Mouse (Mus musculus) MEL (cell line): ENCODE results near the gene Gatb. TPM values are rescaled to one million over a fixed set of nuclear protein-coding genes. Genes with fewer than 3 reads are reported as not detected.

Source experiments
- DNase-seq: peaks from one replicate; pipeline ENCODE4 v3.0.0; 2011; ENCODE audit warnings: low read depth, low spot score
- H3K27ac ChIP-seq: 2 replicates; pipeline ENCODE4 v1.5.1; 2012; ENCODE audit warnings: low read depth, mild to moderate bottlenecking, control low read depth, low read length, moderate library complexity; ENCODE audit not compliant: control insufficient read depth
- H3K27me3 ChIP-seq, 2 experiments: fragments of 150-350 bp in 1 of 2; sonication (generic) in 1 of 2; 2 replicates each; pipeline ENCODE4 v1.6.1; 2012; ENCODE audit warnings: low read length in 2 of 2, mild to moderate bottlenecking in 2 of 2, improper control_type of control experiment in 1 of 2, moderate library complexity in 1 of 2; ENCODE audit not compliant: insufficient read depth in 2 of 2, control insufficient read depth in 1 of 2
- H3K36me3 ChIP-seq, 2 experiments: 2 replicates each; pipeline ENCODE4 v1.6.1; 2012 to 2014; ENCODE audit warnings: low read length in 2 of 2, improper control_type of control experiment in 1 of 2, inconsistent platforms in 1 of 2, mild to moderate bottlenecking in 1 of 2; ENCODE audit not compliant: insufficient read depth in 2 of 2, control insufficient read depth in 1 of 2
- H3K4me1 ChIP-seq, 2 experiments: fragments of 150-350 bp in 1 of 2; sonication (generic) in 1 of 2; 2 replicates each; pipeline ENCODE4 v1.6.1; 2012; ENCODE audit warnings: low read length in 2 of 2, improper control_type of control experiment in 1 of 2, mild to moderate bottlenecking in 1 of 2; ENCODE audit not compliant: insufficient read depth in 2 of 2, control insufficient read depth in 1 of 2
- H3K4me3 ChIP-seq, 2 experiments: fragments of 150-350 bp in 1 of 2; sonication (generic) in 1 of 2; 2 replicates each; pipeline ENCODE4 v1.5.1; 2012; ENCODE audit warnings: low read depth in 2 of 2, low read length in 2 of 2, mild to moderate bottlenecking in 2 of 2, moderate library complexity in 2 of 2, control low read depth in 1 of 2, improper control_type of control experiment in 1 of 2; ENCODE audit not compliant: control insufficient read depth in 1 of 2, insufficient read depth in 1 of 2
- H3K79me2 ChIP-seq: 2 replicates; pipeline ENCODE4 v1.6.1; 2012; ENCODE audit warnings: mild to moderate bottlenecking, low read length, moderate library complexity; ENCODE audit not compliant: control insufficient read depth, poor library complexity, insufficient read depth
- H3K9ac ChIP-seq: 2 replicates; pipeline ENCODE4 v1.6.1; 2012; ENCODE audit warnings: low read depth, mild to moderate bottlenecking, control low read depth, low read length, moderate library complexity; ENCODE audit not compliant: control insufficient read depth, poor library complexity, severe bottlenecking
- H3K9me3 ChIP-seq: fragments of 150-350 bp; sonication (generic); replicated peaks from 2 replicates; pipeline ENCODE4 v1.6.1; 2012; ENCODE audit warnings: mild to moderate bottlenecking, low read length, improper control_type of control experiment, moderate library complexity; ENCODE audit not compliant: insufficient read depth
- BHLHE40 ChIP-seq: IDR thresholded peaks from 2 replicates; pipeline ENCODE4 v1.6.1; 2012; ENCODE audit warnings: low read depth, mild to moderate bottlenecking, inconsistent platforms, low read length, improper control_type of control experiment, borderline replicate concordance
- CTCF ChIP-seq, 3 experiments: IDR thresholded peaks in 2 of 3; conservative IDR thresholded peaks in 1 of 3; 2 replicates each; pipeline ENCODE4 v1.5.1; 2011 to 2012; ENCODE audit warnings: low read length in 3 of 3, low read depth in 2 of 3, mild to moderate bottlenecking in 2 of 3, improper control_type of control experiment in 1 of 3, inconsistent platforms in 1 of 3, mixed read lengths in 1 of 3, moderate library complexity in 1 of 3; ENCODE audit not compliant: control insufficient read depth in 1 of 3, insufficient read depth in 1 of 3, poor library complexity in 1 of 3, severe bottlenecking in 1 of 3
- E2F4 ChIP-seq: IDR thresholded peaks from 2 replicates; pipeline ENCODE4 v1.6.1; 2011; ENCODE audit warnings: low read depth, low read length, improper control_type of control experiment, borderline replicate concordance
- ELF1 ChIP-seq: IDR thresholded peaks from 2 replicates; pipeline ENCODE4 v1.6.1; 2014; ENCODE audit warnings: low read depth, mild to moderate bottlenecking, inconsistent platforms, low read length, improper control_type of control experiment, moderate library complexity
- ETS1 ChIP-seq: IDR thresholded peaks from 2 replicates; pipeline ENCODE4 v1.6.1; 2012; ENCODE audit warnings: low read depth, mild to moderate bottlenecking, inconsistent platforms, low read length, improper control_type of control experiment, moderate library complexity
- GABPA ChIP-seq: IDR thresholded peaks from 2 replicates; pipeline ENCODE4 v1.6.1; 2012; ENCODE audit warnings: low read depth, mild to moderate bottlenecking, inconsistent platforms, low read length, improper control_type of control experiment, moderate library complexity
- HCFC1 ChIP-seq: IDR thresholded peaks from 2 replicates; pipeline ENCODE4 v1.6.1; 2012; ENCODE audit warnings: low read depth, mild to moderate bottlenecking, inconsistent platforms, low read length, improper control_type of control experiment, moderate library complexity
- MAFK ChIP-seq: IDR thresholded peaks from 2 replicates; pipeline ENCODE4 v1.6.1; 2011; ENCODE audit warnings: low read depth, mild to moderate bottlenecking, low read length, improper control_type of control experiment, borderline replicate concordance
- MAX ChIP-seq: IDR thresholded peaks from 2 replicates; pipeline ENCODE4 v1.6.1; 2011; ENCODE audit warnings: low read length, improper control_type of control experiment
- MEF2A ChIP-seq: IDR thresholded peaks from 2 replicates; pipeline ENCODE4 v1.6.1; 2014; ENCODE audit warnings: low read depth, mild to moderate bottlenecking, inconsistent platforms, low read length, improper control_type of control experiment; ENCODE audit not compliant: poor library complexity, insufficient replicate concordance, severe bottlenecking; ENCODE audit errors: extremely low read depth
- MXI1 ChIP-seq: IDR thresholded peaks from 2 replicates; pipeline ENCODE4 v1.6.1; 2011; ENCODE audit warnings: mild to moderate bottlenecking, low read depth, low read length, improper control_type of control experiment
- MYB ChIP-seq: IDR thresholded peaks from 2 replicates; pipeline ENCODE4 v1.6.1; 2011; ENCODE audit warnings: mild to moderate bottlenecking, low read depth, low read length, improper control_type of control experiment
- MYC ChIP-seq: IDR thresholded peaks from 2 replicates; pipeline ENCODE4 v1.6.1; 2011; ENCODE audit warnings: low read depth, mild to moderate bottlenecking, low read length, improper control_type of control experiment, moderate library complexity
- NELFE ChIP-seq: IDR thresholded peaks from 2 replicates; pipeline ENCODE4 v1.6.1; 2011; ENCODE audit warnings: low read depth, low read length, improper control_type of control experiment
- POLR2A ChIP-seq, 2 experiments: IDR thresholded peaks; 2 replicates each; pipeline ENCODE4 v1.6.1; 2011 to 2012; ENCODE audit warnings: low read length in 2 of 2, mild to moderate bottlenecking in 2 of 2, control low read depth in 1 of 2, improper control_type of control experiment in 1 of 2, low read depth in 1 of 2, moderate library complexity in 1 of 2; ENCODE audit not compliant: control insufficient read depth in 1 of 2, insufficient read depth in 1 of 2, poor library complexity in 1 of 2
- RAD21 ChIP-seq: IDR thresholded peaks from 2 replicates; pipeline ENCODE4 v1.6.1; 2011; ENCODE audit warnings: mild to moderate bottlenecking, low read depth, low read length, improper control_type of control experiment
- SIN3A ChIP-seq: IDR thresholded peaks from 2 replicates; pipeline ENCODE4 v1.6.1; 2012; ENCODE audit warnings: low read length, improper control_type of control experiment, inconsistent platforms
- SMC3 ChIP-seq: IDR thresholded peaks from 2 replicates; pipeline ENCODE4 v1.6.1; 2011; ENCODE audit warnings: low read depth, low read length, improper control_type of control experiment
- TAL1 ChIP-seq: IDR thresholded peaks from 2 replicates; pipeline ENCODE4 v1.6.1; 2012; ENCODE audit warnings: mild to moderate bottlenecking, inconsistent platforms, low read length, moderate library complexity, mixed read lengths
- TBP ChIP-seq: IDR thresholded peaks from 2 replicates; pipeline ENCODE4 v1.8.0; 2011; ENCODE audit warnings: low read depth, low read length, improper control_type of control experiment
- UBTF ChIP-seq: IDR thresholded peaks from 2 replicates; pipeline ENCODE4 v1.6.1; 2012; ENCODE audit warnings: low read depth, mild to moderate bottlenecking, inconsistent platforms, low read length, improper control_type of control experiment, moderate library complexity, borderline replicate concordance; ENCODE audit not compliant: insufficient read depth
- USF1 ChIP-seq: IDR thresholded peaks from 2 replicates; pipeline ENCODE4 v1.6.1; 2014; ENCODE audit warnings: low read depth, mild to moderate bottlenecking, inconsistent platforms, low read length, improper control_type of control experiment, moderate library complexity
- ZC3H11A ChIP-seq: IDR thresholded peaks from 2 replicates; pipeline ENCODE4 v1.6.1; 2012; ENCODE audit warnings: low read depth, mild to moderate bottlenecking, inconsistent platforms, low read length, improper control_type of control experiment
- ZKSCAN1 ChIP-seq: IDR thresholded peaks from 2 replicates; pipeline ENCODE4 v1.6.1; 2012; ENCODE audit warnings: low read depth, mild to moderate bottlenecking, inconsistent platforms, low read length, improper control_type of control experiment, moderate library complexity
- ZMIZ1 ChIP-seq: IDR thresholded peaks from 2 replicates; pipeline ENCODE4 v1.6.1; 2012; ENCODE audit warnings: low read depth, mild to moderate bottlenecking, inconsistent platforms, low read length, improper control_type of control experiment, moderate library complexity
- ZNF384 ChIP-seq: IDR thresholded peaks from 2 replicates; pipeline ENCODE4 v1.6.1; 2012; ENCODE audit warnings: low read depth, mild to moderate bottlenecking, inconsistent platforms, low read length, improper control_type of control experiment
- polyA plus RNA-seq, 2 experiments: library from polyadenylated mRNA; stranded (reverse) in 1 of 2; unstranded in 1 of 2; fragments of >175 nt in 1 of 2; fragments of >200 nt in 1 of 2; gene quantifications; 2 replicates each; pipeline versions ENCODE4 v1.2.1 to v1.2.4; 2012; ENCODE audit warnings: low replicate concordance in 2 of 2, low read depth in 1 of 2; ENCODE audit not compliant: insufficient read length in 2 of 2, insufficient read depth in 1 of 2, missing spikeins in 1 of 2
- total RNA-seq: library from RNA; depleted of rRNA; stranded (reverse); fragments of 300-350 nt; gene quantifications from 2 replicates; pipeline ENCODE4 v1.2.3, GENCODE M21; 2012

Gene Gatb
- total and polyA plus RNA-seq, 3 experiments, result 9.1 to 16.8 TPM; not detected in 1

DNA sequence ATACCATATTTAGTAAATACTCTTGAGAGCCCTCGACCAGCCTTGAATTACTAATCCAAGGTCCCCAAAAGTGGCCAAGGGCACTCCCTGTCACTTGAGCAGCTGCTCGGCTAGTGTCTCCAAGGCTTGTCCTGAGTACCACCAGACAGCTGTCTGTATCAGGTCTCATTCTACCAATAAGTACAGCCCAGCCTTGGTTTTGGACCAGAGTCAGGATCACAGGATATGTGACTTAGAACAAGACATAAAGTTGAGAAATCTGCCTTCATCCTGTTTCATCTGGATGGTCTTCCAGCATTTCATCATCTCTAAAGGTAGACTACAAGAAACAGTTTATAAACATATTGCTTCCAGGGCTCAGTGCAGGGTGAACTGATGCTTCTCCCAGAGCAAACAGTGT, 59.8 kb downstream of the Gatb start:
- Histone ChIP-seq H3K9me3 (no peaks in the 10 kb centered on the region), H3K4me1 (no peaks in the 10 kb centered on the region), H3K27me3 (no peaks in the 10 kb centered on the region), H3K79me2 (no peaks in the 10 kb centered on the region), H3K4me3 (no peak overlapping the region), H3K36me3 (no peaks in the 10 kb centered on the region), H3K27ac (no peak overlapping the region), H3K9ac (no peak overlapping the region)
- TF ChIP-seq MYB (no peak), ZC3H11A (no peak), NELFE (no peak)
- DNase-seq, result no peak

DNA sequence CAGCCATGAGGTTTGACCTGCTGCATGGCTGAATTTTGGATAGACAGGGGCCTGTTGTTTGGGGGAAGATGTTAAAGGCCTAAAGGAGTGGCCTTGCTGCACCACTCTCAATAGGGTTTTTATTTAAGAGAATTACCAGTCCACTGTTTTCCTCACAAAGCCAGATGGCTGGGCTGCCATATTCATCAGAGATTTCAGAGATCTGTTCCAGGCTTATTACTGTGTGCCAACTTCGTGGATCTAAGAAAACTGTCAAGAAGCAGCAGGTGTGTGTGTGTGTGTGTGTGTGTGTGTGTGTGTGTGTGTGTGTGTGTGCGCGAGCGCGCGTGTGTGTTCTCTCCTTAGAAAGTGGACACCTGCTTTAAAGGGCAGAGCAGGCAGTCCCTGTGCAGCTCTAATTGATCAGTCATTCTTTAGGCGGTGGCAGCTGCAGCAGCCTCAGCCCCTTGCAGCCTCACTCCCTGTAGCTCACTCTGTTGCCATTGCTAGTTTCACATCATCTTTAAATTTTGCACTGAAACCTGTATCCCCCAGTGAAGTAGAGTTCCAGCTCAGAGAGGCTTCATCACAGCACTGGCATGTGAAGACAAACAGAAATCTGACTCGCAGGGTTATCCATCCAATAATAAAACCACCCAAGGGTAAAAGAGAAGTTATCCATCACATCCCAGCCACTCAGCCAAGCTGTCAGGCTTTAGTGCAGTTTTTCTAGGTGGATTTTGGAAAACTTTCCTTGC, 60.6 kb downstream of the Gatb start:
- Histone ChIP-seq H3K4me3 (no peak overlapping the region), H3K9me3 (no peaks in the 10 kb centered on the region), H3K27me3 (no peaks in the 10 kb centered on the region), H3K79me2 (no peaks in the 10 kb centered on the region), H3K36me3 (no peaks in the 10 kb centered on the region), H3K4me1 (no peaks in the 10 kb centered on the region), H3K27ac (no peak overlapping the region), H3K9ac (no peak overlapping the region)
- TF ChIP-seq SMC3 (no peak), MAX (no peak), ZMIZ1 (no peak), UBTF (no peak), TBP (no peak), MYC (no peak), MEF2A (no peak), RAD21 (no peak), ETS1 (no peak), SIN3A (no peak), ZKSCAN1 (no peak), POLR2A (IDR thresholded peaks at IDR 0.05; ENCODE audit: control insufficient read depth in 1 of 2, insufficient read depth in 1 of 2, low read depth in 1 of 2, low read length in 2 of 2, poor library complexity in 1 of 2) (no peak), BHLHE40 (no peak), ZNF384 (no peak)
- DNase-seq, result no peak

DNA sequence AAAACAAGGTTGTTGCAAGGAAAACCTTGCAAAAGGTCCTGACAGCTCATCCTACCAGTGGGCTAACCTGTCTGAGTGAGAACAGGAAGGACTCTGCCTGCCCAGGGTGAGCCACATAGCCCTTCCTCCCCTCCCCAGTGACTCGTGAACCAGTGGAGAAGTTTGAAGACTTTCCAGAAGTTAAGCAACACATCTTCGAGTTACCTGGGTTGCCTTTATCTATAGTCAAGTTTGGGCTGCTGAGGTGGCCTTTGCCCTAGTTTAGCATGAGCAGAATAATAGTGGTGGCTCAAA, 61.2 kb downstream of the Gatb start:
- Histone ChIP-seq H3K79me2 (no peaks in the 10 kb centered on the region), H3K4me3 (no peak overlapping the region), H3K27me3 (no peaks in the 10 kb centered on the region), H3K9me3 (no peaks in the 10 kb centered on the region), H3K9ac (no peak overlapping the region), H3K4me1 (no peaks in the 10 kb centered on the region), H3K27ac (no peak overlapping the region), H3K36me3 (no peaks in the 10 kb centered on the region)
- no peak for DNase-seq
- no peak for TF ChIP-seq GABPA
- no peak for TF ChIP-seq NELFE
- no peak for TF ChIP-seq ETS1
- TF ChIP-seq CTCF (IDR thresholded peaks at IDR 0.05 in 2 of 3, conservative IDR thresholded peaks at IDR 0.05 in 1 of 3; ENCODE audit: control insufficient read depth in 1 of 3, insufficient read depth in 1 of 3, low read depth in 2 of 3, low read length in 3 of 3, poor library complexity in 1 of 3, severe bottlenecking in 1 of 3), result no peak
- TF ChIP-seq MEF2A, result no peak
- TF ChIP-seq MAFK, result no peak
- TF ChIP-seq USF1, result no peak
- no peak for TF ChIP-seq ELF1
- no peak for TF ChIP-seq MAX
- no peak for TF ChIP-seq ZMIZ1
- no peak for TF ChIP-seq SIN3A
- no peak for TF ChIP-seq TAL1
- TF ChIP-seq MXI1, result no peak
- no peak for TF ChIP-seq BHLHE40
- no peak for TF ChIP-seq POLR2A (IDR thresholded peaks at IDR 0.05; ENCODE audit: control insufficient read depth in 1 of 2, insufficient read depth in 1 of 2, low read depth in 1 of 2, low read length in 2 of 2, poor library complexity in 1 of 2)
- no peak for TF ChIP-seq E2F4
- no peak for TF ChIP-seq ZKSCAN1
- TF ChIP-seq HCFC1, result no peak
